Mouse (Mus musculus) embryo, embryonic 11 days (tissue): Measurements from ENCODE around the gene Ankrd44.

ENCODE experiments used
- DNase-seq: peaks from one replicate; pipeline ENCODE4 v3.0.0-alpha.2; 2015

Gene Ankrd44

DNA sequence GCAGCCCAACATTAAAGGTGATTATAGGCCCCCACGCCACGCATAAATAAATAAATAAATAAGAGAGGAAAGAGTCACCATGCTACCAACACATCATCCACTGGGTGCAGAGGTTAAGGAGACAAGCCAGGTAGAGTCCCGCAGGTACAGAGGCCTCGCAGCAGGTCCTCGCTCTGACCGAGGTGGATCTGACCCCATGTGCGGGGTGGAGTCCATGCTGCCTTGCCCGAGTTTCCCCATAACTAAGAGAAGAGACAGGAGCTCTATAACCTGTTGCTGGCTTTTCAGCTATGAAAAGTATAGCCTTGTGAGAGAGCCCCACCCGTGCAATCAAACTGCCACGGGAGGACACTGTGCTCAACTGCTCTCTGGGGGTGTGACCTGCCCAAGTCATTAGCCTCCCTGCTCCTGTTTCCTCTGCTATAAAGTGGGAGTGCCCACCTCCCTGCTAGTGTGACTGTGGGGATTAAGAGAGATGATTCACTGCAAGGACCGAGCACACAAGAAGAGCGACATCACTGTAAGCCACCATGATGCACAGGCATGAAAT, 4.1 kb downstream of the Ankrd44 start:
- no peak for DNase-seq

DNA sequence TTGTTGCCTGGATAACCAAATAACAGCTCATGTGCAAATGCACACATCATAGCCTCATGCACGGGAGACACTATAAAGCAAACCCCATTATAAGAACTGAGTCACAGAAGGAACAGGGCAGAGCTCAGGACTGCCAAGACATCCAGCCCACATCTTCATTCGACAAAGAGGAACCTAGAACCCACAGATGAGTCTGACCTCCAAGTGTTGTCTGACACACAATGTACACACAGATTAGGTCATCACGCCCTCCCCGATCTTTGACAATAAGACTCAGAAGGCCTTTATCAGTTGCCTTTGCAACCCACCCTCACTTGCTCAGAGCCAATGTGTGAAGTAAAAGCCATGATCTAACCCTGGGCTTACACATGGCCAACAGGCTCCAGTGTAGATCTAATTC, 6.1 kb downstream of the Ankrd44 start:
- DNase-seq: no peak

DNA sequence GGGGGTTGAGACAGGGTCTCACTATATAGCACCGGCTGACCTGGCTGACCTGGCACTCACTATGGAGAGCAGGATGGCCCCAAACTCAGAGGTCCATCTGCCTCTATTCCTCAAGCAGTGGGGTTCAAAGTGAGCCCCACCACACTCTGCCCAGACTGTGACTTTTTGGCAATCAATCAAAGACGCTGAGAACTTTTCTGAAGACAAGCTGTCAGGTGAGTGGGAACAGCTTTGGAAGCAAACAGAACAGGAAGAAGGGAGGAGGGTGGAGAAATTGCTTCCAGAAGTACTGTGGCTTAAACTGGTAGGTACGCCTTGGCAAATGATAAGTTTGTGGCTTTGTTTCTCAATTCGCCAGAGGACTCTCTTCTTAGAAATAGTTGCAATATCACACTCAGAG, 9.7 kb downstream of the Ankrd44 start:
- no peak for DNase-seq

DNA sequence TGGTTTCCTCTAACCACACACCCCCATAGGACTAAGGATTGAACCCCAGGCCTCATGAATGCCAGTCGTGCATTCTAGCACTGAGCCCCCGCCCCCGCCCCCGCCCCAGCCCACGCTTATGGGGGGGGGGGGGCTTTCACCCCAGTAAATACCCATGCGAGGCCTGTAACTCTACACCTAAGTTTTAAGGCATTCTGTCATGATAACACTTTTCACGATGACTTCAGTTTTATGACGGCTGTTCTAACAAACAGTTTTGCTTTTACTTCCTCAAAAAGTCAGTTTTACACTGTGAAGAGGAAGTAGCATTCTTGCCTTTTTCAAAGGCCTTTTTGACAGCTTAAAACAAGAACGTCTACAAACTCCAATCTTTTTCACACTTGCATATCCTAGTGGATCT, 11.8 kb downstream of the Ankrd44 start:
- peak; percentile 42 for DNase-seq

DNA sequence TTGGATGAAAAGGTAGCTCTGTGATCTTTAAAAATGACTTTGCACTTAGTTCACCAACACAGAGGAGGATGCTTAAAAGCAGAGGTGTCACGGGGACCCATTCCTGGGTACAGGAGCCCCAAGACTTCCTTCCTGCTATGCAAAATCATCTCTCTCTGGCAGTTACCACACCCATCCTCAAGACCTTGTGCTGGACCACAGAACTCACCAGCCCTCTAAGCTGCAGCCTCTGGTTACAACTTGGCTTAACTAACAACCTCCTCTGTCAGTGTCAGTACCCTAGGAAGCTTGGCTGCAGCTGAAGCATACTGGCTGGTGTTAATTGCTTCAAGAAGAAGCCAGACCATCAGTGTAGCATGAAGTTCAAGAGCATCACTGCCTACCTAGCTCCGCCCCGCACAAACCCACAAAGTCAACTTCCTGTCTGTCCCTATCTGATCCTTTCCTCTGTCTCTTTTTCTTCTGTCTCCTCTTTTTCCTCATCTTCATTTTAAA, 12.8 kb downstream of the Ankrd44 start:
- no peak for DNase-seq

DNA sequence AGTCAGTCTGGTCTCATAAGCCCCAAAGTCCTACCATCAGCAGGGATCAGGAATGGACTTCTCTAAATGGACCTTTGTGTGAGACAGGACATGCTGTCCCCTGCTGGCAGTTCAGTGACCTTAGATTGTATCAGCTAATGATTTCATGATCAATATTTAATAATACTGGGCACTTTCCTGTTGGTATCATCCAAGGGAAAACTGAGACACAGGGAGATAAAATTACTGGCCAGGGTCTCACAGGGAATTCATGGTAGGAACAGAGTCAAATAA, 13.2 kb downstream of the Ankrd44 start:
- DNase-seq: no peak

DNA sequence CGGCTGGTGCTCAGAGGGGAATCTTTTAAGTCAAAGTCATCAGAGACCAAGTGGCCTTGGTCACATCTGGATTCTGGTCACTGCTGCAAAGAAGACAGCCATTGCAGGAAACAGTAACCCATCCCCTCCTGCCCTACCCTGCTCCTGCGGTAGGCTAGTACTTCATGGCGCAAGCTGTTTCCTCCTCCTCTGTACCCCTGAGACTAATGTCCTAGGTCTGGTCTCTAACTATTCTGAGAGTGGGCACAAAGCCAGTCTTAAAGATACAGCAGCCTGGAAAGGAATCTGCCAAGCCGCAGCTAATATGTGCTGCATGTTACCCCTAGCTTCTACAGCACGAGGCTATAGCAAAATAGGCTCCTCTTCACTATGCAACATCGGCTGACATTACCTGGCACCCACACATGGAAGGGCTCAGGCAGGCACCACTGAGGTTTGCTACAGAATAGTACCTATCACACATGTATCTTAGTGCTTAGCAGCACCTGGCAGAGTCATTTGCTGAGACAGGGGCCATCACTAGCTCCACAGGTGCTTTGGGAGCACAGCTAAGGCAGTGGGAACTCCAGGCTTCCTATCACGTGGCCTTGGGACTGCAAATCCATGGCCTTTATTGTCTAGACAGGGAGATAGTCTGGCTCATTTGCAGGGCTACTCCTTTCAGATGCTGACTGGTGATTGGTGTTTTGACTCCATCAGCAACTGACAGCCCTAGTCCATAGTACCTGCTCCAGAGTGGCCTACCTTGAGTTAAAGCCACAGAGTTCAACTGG, 13.7 kb downstream of the Ankrd44 start:
- no peak for DNase-seq

DNA sequence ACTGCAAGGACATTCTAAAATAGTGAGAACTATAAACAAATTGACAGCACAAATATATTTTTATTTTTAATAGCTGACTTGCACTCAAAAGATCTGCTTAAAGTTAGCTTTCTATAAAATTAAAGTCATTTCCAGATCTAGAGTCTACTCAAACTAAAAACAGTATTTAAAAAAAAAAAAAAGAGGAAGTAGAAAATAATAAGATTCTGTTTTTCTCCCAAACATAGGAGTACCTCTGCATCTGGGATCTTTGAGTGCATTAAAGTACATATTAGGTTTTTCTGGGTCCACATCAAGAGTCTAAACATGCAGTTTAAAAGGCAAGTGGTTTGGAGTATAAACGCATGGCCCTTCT, 15.0 kb downstream of the Ankrd44 start:
- no peak for DNase-seq

DNA sequence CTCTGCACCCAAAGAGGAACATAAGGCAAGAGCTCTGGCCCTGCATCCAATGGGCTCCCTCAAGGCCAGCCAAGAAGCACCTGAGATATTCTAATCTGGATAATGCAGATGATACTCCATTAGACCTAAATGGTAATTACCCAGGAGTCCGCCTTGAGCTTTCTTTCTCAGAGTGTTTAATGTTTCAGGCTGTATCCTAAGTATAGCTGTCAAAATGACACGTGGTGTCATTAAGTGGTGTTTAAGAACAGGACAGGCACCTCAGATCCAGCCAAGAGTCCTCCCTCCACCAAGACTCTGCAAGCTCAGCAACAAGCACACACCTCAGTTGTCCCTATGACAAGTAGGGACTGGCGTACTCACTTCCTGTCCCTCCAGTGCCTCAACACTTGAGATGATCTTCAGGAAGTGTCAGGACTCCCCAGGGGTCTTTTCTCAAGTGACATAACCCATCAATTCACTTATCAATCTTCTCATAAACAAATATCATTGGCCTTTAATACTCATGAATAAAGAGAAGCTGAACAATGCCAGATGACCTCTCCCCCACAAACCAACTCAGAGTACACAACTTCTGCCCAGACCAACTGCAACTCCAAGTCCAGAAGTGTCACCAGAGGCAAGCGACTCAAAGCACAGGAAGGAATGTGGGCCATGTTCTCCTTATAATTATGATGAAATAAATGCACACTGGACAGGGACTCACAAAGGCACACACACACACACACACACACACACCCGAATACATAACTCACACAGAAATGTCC, 15.5 kb downstream of the Ankrd44 start:
- DNase-seq: no peak

DNA sequence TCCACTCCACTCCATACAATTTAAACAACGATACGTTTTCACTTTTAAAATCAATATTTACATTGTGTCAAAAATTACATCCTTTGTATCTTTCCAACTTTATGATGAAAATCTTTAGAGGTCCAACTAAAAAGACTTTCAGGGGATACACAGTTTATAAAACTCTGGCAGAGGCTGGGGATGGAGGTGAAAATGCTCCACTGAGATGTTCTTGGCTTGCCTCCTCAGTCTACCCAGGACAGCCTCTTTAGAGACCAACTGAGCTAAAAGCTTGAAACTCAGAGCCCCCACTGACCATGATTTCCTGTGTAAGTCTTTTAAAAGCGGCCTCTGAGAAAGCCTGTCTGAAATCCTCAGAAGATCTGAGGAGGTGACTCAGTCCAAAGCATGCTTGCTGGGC, 17.4 kb downstream of the Ankrd44 start:
- no peak for DNase-seq

DNA sequence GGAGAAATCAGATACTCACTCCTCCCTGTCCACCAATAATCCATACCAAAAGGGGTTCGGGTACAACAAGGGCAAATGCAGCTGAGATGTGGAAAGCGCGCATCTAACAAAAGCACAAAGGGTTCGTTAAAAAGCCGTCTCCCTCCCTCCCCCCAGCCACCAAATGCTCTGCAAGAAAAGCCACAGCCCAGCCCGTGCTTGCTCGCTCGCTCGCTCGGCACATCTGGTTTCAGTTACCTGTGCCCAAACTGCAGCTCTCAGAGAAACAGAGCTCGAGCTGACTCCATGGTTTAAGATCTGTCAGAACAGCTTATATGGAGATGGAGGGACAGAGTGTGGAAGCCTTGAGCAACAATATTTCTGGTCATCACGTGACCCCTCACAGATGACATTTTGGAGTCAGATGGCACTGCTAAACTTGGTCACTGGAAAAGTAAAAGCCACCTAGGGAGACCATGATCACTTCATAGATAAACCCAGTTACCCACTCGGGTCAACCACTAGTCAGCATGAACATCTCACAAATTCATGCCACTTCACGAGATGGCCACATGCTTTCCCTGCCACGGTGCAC, 19.0 kb downstream of the Ankrd44 start:
- peak; percentile 89 for DNase-seq

DNA sequence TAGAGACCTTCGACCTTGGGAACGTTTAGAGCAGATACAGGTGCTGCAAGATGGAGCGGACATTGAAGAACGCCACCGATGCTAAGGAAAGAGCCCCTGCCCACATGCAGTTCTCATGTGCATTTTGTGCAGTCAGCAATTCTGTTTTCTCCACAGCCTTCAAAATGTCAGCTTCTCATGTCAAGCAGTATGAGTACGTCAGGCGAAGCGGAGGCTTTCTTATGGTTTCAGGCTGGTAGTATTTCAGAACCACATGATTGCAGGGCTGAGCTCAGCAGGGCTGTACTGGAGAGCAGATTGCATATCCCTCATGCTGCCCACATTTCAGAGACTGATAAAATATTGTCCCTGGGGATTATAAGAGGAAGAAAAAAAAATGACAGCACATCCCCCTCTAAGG, 19.9 kb downstream of the Ankrd44 start:
- DNase-seq: no peak

DNA sequence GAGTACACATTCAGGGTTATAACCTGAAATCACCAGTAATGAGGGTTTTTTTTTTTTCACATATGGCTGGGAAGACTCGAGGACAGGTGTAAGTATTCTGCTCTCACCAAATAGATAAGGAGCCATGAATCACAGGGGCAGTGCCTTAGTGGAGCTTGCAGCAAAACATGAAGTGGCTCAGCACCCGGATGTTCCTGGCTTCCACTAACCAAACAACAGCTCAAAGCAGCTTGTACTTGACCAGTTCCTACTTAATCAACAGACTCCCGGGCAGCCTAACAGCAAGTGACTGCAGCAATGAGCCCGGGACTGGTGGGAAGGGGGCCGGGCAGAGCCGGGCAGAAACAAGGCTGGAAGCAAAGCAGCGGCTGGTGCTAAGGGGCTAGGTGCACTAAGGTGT, 20.6 kb downstream of the Ankrd44 start:
- no peak for DNase-seq

DNA sequence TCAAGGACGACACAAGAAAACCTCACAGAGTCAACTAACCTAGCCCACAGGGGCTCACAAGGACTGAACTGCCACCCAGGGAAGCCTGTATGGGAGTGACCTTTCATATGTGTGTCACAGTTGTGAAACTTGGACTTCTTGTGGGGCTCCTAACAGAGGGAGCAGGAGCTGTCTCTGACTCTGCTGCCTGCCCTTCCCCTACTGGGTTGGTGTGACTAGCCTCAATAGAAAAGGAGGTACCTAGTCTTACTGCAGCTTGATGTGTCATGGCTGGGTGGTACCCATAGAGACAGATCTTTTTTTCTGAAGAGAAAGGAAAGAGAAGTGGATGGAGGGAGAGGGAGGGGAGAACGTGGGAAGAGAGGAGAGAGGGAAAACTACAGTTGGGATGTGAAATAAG, 22.0 kb downstream of the Ankrd44 start:
- no peak for DNase-seq

DNA sequence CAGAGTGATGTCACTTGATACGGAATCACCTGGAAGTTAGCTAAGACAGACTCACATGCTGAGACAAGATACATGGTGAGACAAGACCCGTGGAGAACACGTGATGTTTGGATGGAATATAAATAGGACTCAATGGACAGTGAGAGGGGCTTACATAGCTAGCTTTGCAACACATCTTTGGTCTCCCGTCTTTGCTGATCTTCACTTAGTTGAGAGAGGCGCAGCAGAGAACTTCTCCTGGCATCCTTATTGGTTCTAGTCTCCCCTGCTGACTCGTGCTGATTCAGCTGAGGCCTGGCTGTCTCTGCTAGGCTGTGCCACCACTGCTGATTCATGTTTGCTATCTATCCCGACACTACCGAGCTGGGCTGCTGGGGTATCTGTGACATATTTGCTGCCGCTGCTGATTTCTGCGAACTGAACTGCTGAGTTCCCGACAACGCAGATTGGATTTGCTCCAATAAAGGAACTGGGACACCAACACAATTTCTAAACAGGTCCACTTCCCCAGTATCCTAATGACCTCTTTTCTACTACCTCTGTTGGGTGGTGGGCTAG, 23.4 kb downstream of the Ankrd44 start:
- DNase-seq: no peak

DNA sequence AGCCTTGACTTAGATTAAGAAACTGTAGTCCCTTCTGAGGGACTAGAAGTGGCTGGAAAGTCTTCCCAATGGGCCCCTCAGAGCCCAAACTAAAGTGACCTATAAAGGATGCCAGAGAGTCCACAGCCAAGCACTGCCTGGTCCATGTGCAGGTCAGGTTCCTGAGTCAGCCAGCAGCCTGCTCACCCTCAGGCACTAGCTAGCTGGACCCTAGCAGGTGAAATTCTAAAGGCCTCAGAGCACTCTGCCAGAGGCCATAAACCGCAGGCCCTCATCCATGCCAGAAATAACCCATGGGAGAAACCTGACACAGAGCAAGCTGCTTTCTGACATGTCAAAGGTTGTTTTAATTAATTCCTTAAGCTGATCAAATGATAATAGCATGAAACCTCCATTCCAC, 25.1 kb downstream of the Ankrd44 start:
- no peak for DNase-seq

DNA sequence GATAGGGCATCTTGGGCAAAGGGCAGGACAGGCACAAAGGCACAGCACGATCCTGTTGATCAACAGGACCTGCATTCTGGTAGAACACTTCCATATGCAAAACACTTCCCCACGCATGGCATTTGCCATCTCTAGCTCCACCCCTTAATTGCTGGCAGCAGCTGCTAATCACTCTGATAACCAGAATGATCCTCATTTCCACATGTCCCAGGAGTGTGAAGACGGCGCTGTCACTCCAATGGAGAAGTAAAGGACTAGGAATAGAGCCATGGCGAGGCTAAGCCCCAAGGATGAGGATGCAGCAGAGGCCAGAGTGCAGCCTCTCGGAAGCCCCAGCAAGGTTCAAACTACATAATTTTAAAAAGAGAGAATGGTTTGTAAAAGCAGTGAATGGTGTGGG, 26.9 kb downstream of the Ankrd44 start:
- DNase-seq: no peak

DNA sequence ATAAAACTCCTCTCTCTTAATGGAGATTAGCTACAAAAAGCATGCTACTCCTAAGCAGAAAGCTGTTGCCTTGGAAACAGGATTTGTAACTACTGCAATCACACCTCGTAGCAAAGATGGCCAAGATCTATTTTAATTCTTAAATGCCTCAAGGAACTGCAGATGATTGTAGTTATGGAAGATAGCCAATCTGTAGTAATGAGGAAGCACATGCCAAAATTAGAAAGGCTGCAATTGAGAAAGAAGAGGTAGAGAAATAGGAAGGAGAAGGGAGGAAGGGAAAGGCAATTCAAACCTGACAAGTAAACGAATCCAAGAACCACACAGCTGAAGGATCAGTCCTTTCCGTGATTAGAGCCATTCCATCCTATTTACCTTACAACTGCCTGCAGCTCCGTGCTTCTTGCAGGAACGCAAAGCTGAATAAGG, 27.5 kb downstream of the Ankrd44 start:
- no peak for DNase-seq

DNA sequence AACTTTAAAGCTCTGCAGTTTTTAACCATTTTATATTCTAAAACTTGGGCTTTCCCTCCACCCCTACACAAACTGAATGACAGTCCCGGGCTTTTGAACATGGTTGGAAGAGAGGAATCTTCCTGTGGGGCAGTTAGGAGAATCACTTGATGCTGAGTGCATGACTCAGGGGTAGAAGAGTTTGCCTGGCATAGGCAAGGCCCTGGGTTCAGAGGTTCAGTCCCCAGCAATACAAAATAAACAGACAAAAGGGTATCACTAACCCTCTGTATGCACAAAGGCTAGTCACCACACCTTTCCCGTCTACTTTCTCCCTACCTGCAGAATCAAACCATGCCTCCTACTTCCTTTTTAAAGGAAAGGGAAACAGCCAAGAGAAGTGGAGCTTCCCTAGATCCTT, 28.5 kb downstream of the Ankrd44 start:
- no peak for DNase-seq

DNA sequence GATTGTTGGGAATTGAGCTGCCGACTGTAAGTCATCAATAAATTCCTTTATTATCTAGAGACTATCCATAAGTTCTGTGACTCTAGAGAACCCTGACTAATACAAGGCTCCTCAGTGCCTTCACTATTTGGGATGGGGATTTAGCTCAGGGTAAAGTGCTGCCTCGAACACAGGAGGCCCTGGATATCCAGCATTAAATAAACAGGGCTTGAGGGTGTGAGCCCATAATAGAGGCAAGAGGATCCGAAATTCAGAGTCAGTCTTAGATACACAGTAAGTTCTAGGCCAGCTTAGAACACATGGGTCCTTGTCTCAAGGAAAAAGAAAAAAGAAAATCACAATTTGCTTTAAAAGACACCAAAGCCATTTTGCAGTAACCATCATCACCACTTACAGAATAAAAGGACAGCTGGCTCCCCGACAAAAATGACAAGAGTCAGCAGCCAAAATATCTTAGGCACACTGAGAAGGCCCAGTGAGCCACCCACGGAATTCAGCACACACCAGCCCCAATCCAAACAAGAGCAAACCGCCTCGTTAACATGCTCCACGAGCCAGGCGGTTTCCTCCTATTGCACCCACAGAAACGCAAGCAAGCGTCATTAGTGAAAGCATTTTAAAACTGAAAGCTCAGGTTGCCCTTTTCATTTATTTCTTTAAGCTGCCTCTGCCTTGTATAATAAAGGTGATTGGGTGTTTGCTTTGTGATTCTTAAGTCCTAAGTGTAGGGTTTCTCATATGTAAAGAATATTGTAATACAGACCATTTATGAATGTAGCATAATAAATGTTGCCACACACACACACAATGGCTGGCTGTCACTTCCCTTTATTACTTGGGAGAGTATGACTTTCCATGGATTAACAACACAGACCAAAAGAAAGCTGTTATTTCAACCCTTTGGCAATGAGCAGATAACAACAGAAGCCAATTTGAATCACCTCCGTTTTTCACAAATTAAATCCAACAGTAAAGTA, 29.8 kb downstream of the Ankrd44 start:
- DNase-seq: no peak

DNA sequence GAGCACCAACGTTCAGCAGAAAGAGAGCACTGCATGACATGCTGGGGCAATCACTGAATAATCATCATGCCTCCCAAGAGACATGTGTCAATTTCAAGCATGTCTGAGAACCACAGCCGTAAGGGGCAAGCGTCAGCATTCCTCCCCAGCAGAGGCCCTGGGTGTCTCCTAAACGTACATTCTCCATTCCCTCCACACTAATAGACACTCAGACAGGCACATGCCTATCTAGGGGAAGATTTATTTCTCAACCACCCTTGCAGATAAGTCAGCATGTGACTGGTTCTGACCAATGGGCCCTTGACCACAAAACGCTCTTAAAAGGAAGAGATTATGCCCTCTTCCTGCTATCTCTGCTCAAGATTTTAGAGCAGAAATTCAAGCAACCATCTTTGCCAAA, 37.7 kb downstream of the Ankrd44 start:
- no peak for DNase-seq

DNA sequence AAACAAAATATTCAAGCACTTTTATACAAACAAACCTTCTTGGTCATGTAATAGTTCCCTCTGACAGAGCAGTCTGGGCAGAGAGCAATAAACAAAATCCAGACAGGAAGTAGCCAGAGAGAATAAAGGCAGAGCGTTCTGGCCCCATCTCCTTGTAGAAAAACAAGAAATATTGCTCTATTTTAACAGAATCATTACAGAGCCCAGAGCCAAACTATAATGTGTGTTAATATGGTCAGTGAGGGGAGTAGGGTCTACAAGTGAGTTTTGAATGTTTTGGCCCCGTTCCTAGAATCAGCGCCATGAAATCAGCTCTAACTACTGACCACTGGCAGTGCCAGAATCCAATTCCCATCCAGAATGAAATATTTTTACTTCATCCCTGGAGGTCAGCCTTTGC, 38.3 kb downstream of the Ankrd44 start:
- DNase-seq: no peak
